Mouse (Mus musculus) G1E (cell line): Measurements from ENCODE around the gene Gnb3.

Experiments
- CTCF ChIP-seq: IDR thresholded peaks from 2 replicates; pipeline ENCODE4 v1.5.1; 2012; ENCODE audit warnings: low read depth, low read length, inconsistent platforms, mixed read lengths
- GATA1 ChIP-seq: IDR thresholded peaks from 2 replicates; pipeline ENCODE4 v1.6.1; 2012; ENCODE audit warnings: borderline replicate concordance, low read length, inconsistent platforms, mixed read lengths
- GATA2 ChIP-seq: IDR thresholded peaks from 2 replicates; pipeline ENCODE4 v1.6.1; 2012; ENCODE audit warnings: low read depth, low read length, inconsistent platforms, borderline replicate concordance
- POLR2AphosphoS5 ChIP-seq: IDR thresholded peaks from 2 replicates; pipeline ENCODE4 v1.6.1; 2012; ENCODE audit warnings: low read depth, low read length, inconsistent platforms; ENCODE audit not compliant: insufficient replicate concordance
- TAL1 ChIP-seq: conservative IDR thresholded peaks from 2 replicates; pipeline ENCODE4 v1.6.1; 2012; ENCODE audit warnings: low read depth, low read length, inconsistent platforms, mixed read lengths

DNA sequence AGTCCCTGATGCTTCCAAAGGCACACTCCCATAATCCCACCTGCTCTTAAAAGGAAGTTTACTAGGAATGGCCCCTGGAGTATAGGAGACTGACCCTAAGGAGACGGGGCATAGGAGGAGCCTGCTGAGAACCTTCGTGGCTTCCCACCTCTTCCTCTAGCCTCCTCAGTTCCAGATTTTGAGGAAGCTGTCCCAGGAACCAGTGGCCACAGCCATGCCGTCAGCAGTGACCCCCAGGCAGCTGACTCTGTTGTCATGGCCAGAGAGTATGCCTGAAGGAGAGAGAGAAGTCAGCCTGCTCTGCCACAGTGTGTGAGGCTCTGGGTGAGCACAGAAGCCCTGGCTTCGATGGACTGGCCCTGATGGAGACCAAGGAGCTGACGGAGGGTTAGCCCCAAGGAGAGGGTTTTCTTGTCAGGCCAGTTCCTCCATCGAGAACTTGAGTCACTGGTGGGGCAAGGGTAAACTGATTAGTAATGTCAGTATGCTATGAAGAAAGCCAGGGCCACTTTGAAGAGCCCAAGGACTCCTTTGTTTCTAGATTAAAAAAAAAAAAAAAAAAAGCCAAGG is 5.5 kb downstream of the Gnb3 start:
- no peak for TF ChIP-seq CTCF
- TF ChIP-seq TAL1: no peak
- TF ChIP-seq GATA1: no peak
- no peak for TF ChIP-seq GATA2
- no peak for TF ChIP-seq POLR2AphosphoS5
